Mouse (Mus musculus) forebrain, embryonic 15.5 days (tissue): ENCODE data around the gene Hdhd3. TPM values are rescaled to one million over a fixed set of nuclear protein-coding genes. Genes with fewer than 3 reads are reported as not detected.

Experiments used
- ATAC-seq: fragments of 200-750 bp; cut with Nextera tagmentation; replicated peaks from 2 replicates; pipeline ENCODE4 v1.8.0; 2017; ENCODE audit warnings: mild to moderate bottlenecking, moderate TSS enrichment, moderate library complexity
- H3K27ac ChIP-seq: fragments of 300-500 bp; sonication (generic); replicated peaks from 2 replicates; pipeline ENCODE4 v1.5.1; 2015; ENCODE audit warnings: mild to moderate bottlenecking, inconsistent platforms
- H3K27me3 ChIP-seq: fragments of 300-500 bp; sonication (generic); 2 replicates; pipeline ENCODE4 v1.6.1; 2015; ENCODE audit warnings: inconsistent platforms
- H3K36me3 ChIP-seq: fragments of 300-500 bp; sonication (generic); 2 replicates; pipeline ENCODE4 v1.6.1; 2015; ENCODE audit warnings: mild to moderate bottlenecking, inconsistent platforms
- H3K4me1 ChIP-seq: fragments of 300-500 bp; sonication (generic); 2 replicates; pipeline ENCODE4 v1.6.1; 2015; ENCODE audit warnings: inconsistent platforms
- H3K4me2 ChIP-seq: fragments of 300-500 bp; sonication (generic); replicated peaks from 2 replicates; pipeline ENCODE4 v1.6.1; 2015; ENCODE audit warnings: mild to moderate bottlenecking, inconsistent platforms
- H3K4me3 ChIP-seq: fragments of 300-500 bp; sonication (generic); 2 replicates; pipeline ENCODE4 v1.5.1; 2015; ENCODE audit warnings: mild to moderate bottlenecking, inconsistent platforms
- H3K9ac ChIP-seq: fragments of 300-500 bp; sonication (generic); replicated peaks from 2 replicates; pipeline ENCODE4 v1.6.1; 2015; ENCODE audit warnings: mild to moderate bottlenecking, inconsistent platforms
- H3K9me3 ChIP-seq: fragments of 300-500 bp; sonication (generic); 2 replicates; pipeline ENCODE4 v1.6.1; 2016; ENCODE audit warnings: inconsistent platforms
- WGBS: fragments of 180-500 bp; shearing (Covaris S2); methylation state at CpG from one replicate; pipeline ENCODE4 v1.1.7; 2015; ENCODE audit warnings: mixed read lengths; 5-methylcytosine and 5-hydroxymethylcytosine counted together
- polyA plus RNA-seq: library from polyadenylated mRNA; unstranded; fragments of >200 nt; fragmentation: Nextera tagmentation; extraction: Ambion mirVana; gene quantifications from 2 replicates; pipeline ENCODE4 v1.2.1, GENCODE M21; 2015

Hdhd3 gene
- polyA plus RNA-seq, 1 experiment from 2014 or later, result 10.8 TPM

DNA sequence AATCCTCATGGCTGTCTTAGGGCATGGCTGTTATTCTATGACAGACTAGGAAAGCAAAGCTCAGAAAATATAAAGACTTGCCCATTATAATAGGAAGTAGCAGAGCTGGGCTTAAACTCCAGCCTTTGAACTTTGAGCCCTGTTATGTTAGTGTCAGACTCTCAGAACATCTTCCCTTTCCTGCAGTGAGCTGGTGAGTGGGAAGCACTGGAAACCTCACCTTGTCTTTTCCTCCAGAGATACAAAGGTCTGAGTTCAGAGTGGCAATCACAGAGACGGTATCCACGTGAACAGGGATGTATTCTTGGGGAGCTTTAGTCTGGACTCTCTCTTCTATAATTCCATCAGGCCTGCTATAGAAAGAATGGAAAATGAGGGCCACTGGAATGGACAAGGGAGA lies 40.1 kb downstream of the Hdhd3 start:
- Histone ChIP-seq H3K4me3 (no peak overlapping the region), H3K27ac (no peak overlapping the region), H3K9me3 (no peaks in the 10 kb centered on the region), H3K4me1 (peaks cover 5% of the 10 kb centered on the region), H3K9ac (no peak overlapping the region), H3K4me2 (no peak overlapping the region), H3K27me3 (no peaks in the 10 kb centered on the region), H3K36me3 (no peaks in the 10 kb centered on the region)
- 87% methylated on average over 2 of the region's 2 CpGs for WGBS
- ATAC-seq, result no peak

DNA sequence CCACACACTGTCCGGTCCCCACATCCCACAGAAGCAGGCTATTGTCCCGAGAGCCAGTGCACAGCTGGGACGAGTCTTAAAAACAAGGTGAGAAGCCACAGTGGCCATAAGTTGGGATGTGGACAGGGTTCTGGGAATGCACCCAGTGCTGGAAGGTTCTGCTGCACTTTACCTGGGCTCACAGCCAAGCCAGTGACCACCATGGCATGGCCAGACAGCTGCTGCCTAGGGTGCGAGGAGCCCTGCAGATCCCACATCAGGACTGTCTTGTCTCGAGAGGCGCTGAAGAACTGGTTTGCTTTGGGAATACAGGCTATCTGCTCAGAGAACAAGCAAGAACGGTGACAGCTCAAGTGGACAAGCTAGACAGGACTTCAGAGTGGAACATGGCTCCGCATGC lies 42.9 kb downstream of the Hdhd3 start:
- no peak overlapping the region for H3K4me3 ChIP-seq
- H3K9ac ChIP-seq, result no peak overlapping the region
- ATAC-seq, result no peak
- H3K27me3 ChIP-seq, result no peaks in the 10 kb centered on the region
- no peak overlapping the region for H3K4me2 ChIP-seq
- no peaks in the 10 kb centered on the region for H3K9me3 ChIP-seq
- no peaks in the 10 kb centered on the region for H3K36me3 ChIP-seq
- H3K27ac ChIP-seq, result no peak overlapping the region
- H3K4me1 ChIP-seq, result peaks cover 5% of the 10 kb centered on the region
- WGBS, result 91% methylated on average over 8 of the region's 8 CpGs

DNA sequence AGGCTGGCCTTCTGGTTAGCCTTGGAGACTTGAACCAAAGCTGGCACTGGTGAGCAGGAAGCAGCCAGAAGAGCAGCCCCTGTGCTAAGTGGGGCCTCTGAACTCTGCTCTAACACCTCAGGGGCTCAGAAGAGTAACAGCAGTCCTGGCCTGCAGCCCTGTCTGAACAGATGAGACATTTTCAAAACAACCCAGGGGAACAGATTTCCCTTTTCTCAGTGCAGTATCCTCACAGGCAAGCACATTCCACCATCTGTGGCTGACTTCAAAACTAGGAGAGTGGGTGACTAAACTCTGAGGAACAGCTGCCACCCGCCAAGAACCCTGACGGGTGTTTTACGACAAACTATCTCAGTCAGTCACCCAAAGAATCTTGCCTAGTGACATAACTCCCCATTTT lies 44.2 kb downstream of the Hdhd3 start:
- peaks cover 5% of the 10 kb centered on the region for H3K4me1 ChIP-seq
- no peaks in the 10 kb centered on the region for H3K9me3 ChIP-seq
- no peaks in the 10 kb centered on the region for H3K36me3 ChIP-seq
- no peak overlapping the region for H3K27ac ChIP-seq
- ATAC-seq, result peak; percentile 77; the same call in 1 of the 2 replicates
- no peak overlapping the region for H3K4me2 ChIP-seq
- H3K9ac ChIP-seq, result no peak overlapping the region
- H3K27me3 ChIP-seq, result no peaks in the 10 kb centered on the region
- 67% methylated on average over 3 of the region's 3 CpGs for WGBS
- H3K4me3 ChIP-seq, result no peak overlapping the region

DNA sequence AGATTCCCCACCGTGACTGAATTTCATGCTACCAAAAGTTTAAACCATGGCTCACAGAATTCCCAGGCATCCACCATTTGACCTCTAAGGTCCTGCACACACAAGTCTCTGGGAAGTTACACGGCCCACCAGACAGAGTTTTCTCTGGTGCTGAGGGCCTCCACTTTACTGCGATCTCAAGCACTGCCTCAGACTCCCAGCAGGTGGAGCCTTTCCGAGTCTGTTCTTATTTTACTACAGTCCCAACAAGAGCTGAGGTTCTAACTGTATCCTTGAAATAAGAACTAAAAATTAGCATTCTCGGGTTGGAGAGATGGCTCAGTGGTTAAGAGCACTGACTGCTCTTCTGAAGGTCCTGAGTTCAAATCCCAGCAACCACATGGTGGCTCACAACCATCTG lies 48.3 kb downstream of the Hdhd3 start:
- Histone ChIP-seq H3K27me3 (no peaks in the 10 kb centered on the region), H3K36me3 (no peaks in the 10 kb centered on the region), H3K4me2 (no peak overlapping the region), H3K4me1 (peaks cover 5% of the 10 kb centered on the region), H3K27ac (no peak overlapping the region), H3K9ac (no peak overlapping the region), H3K4me3 (no peak overlapping the region), H3K9me3 (no peaks in the 10 kb centered on the region)
- ATAC-seq, result no peak
- 71% methylated on average over 5 of the region's 5 CpGs for WGBS

Other genes starting within 250 kb of the Hdhd3 start
- gene Slc31a2, start 240.9 kb downstream of the Hdhd3 start, polyA plus RNA-seq, result 11.1 and 11.8 TPM in 2 replicates
- 22.8 and 23.6 TPM in 2 replicates for gene Fkbp15, start 142.9 kb downstream of the Hdhd3 start, polyA plus RNA-seq
- 39.2 and 40.4 TPM in 2 replicates for gene Slc31a1, start 142.7 kb downstream of the Hdhd3 start, polyA plus RNA-seq
- 104 and 125 TPM in 2 replicates for gene Cdc26, start 94.8 kb downstream of the Hdhd3 start, polyA plus RNA-seq
- gene Prpf4, start 94.7 kb downstream of the Hdhd3 start, polyA plus RNA-seq, result 17.8 and 19.5 TPM in 2 replicates
- gene Rnf183, start 68.2 kb downstream of the Hdhd3 start, polyA plus RNA-seq, result 0.32 TPM in 1 of 2 replicates, not detected in the other
- 9.9 and 11.5 TPM in 2 replicates for gene Wdr31, start 32.6 kb downstream of the Hdhd3 start, polyA plus RNA-seq
- gene Bspry, start 23.4 kb downstream of the Hdhd3 start, polyA plus RNA-seq, result 0.78 and 0.85 TPM in 2 replicates
- 63.3 and 64.3 TPM in 2 replicates for gene Alad, start 16.5 kb upstream of the Hdhd3 start, polyA plus RNA-seq
- gene Pole3, start 21.6 kb upstream of the Hdhd3 start, polyA plus RNA-seq, result 83.9 and 88.4 TPM in 2 replicates
- 0.60 and 0.79 TPM in 2 replicates for gene 4933430I17Rik, start 21.9 kb upstream of the Hdhd3 start, polyA plus RNA-seq
- 46.7 and 53.4 TPM in 2 replicates for gene Rgs3, start 56.4 kb upstream of the Hdhd3 start, polyA plus RNA-seq